Mouse (Mus musculus) midbrain, embryonic 16.5 days (tissue): ENCODE results near the gene Rab7b. TPM values are rescaled to one million over a fixed set of nuclear protein-coding genes. Genes with fewer than 3 reads are reported as not detected.

Source experiments
- ATAC-seq: fragments of 200-750 bp; cut with Nextera tagmentation; 2 replicates; pipeline ENCODE4 v1.8.0; 2017; ENCODE audit warnings: moderate TSS enrichment
- H3K27ac ChIP-seq: fragments of 300-500 bp; sonication (generic); 2 replicates; pipeline ENCODE4 v1.5.1; 2014; ENCODE audit warnings: mild to moderate bottlenecking, low read length, mixed read lengths
- H3K27me3 ChIP-seq: fragments of 300-500 bp; sonication (generic); 2 replicates; pipeline ENCODE4 v1.6.1; 2014; ENCODE audit warnings: low read depth, low read length, mixed read lengths; ENCODE audit not compliant: control insufficient read depth, insufficient read depth
- H3K36me3 ChIP-seq: fragments of 300-500 bp; sonication (generic); 2 replicates; pipeline ENCODE4 v1.6.1; 2014; ENCODE audit warnings: mild to moderate bottlenecking, low read length, moderate library complexity, mixed read lengths; ENCODE audit not compliant: control insufficient read depth, insufficient read depth
- H3K4me1 ChIP-seq: fragments of 300-500 bp; sonication (generic); 2 replicates; pipeline ENCODE4 v1.6.1; 2014; ENCODE audit warnings: mild to moderate bottlenecking, low read length, mixed read lengths; ENCODE audit not compliant: control insufficient read depth, insufficient read depth
- H3K4me2 ChIP-seq: fragments of 300-500 bp; sonication (generic); 2 replicates; pipeline ENCODE4 v1.6.1; 2014; ENCODE audit warnings: mild to moderate bottlenecking, low read length, mixed read lengths
- H3K4me3 ChIP-seq: fragments of 300-500 bp; sonication (generic); 2 replicates; pipeline ENCODE4 v1.5.1; 2014; ENCODE audit warnings: low read depth, mild to moderate bottlenecking, low read length, moderate library complexity, mixed read lengths
- H3K9ac ChIP-seq: fragments of 300-500 bp; sonication (generic); 2 replicates; pipeline ENCODE4 v1.6.1; 2014; ENCODE audit warnings: low read depth, low read length, mixed read lengths
- H3K9me3 ChIP-seq: fragments of 300-500 bp; sonication (generic); replicated peaks from 2 replicates; pipeline ENCODE4 v1.6.1; 2014; ENCODE audit warnings: mild to moderate bottlenecking, low read length, mixed read lengths; ENCODE audit not compliant: control insufficient read depth, poor library complexity, severe bottlenecking
- WGBS: fragments of 180-500 bp; shearing (Covaris S2); extraction: QIAGEN DNeasy Blood & Tissue Kit; methylation state at CpG from one replicate; pipeline ENCODE4 v1.1.7; 2014; 5-methylcytosine and 5-hydroxymethylcytosine counted together
- polyA plus RNA-seq: library from polyadenylated mRNA; unstranded; fragments of >200 nt; fragmentation: Nextera tagmentation; extraction: Ambion mirVana; gene quantifications from 2 replicates; pipeline ENCODE4 v1.2.1, GENCODE M21; 2015

Gene Rab7b
- polyA plus RNA-seq: 0.68 and 0.87 TPM in 2 replicates

DNA sequence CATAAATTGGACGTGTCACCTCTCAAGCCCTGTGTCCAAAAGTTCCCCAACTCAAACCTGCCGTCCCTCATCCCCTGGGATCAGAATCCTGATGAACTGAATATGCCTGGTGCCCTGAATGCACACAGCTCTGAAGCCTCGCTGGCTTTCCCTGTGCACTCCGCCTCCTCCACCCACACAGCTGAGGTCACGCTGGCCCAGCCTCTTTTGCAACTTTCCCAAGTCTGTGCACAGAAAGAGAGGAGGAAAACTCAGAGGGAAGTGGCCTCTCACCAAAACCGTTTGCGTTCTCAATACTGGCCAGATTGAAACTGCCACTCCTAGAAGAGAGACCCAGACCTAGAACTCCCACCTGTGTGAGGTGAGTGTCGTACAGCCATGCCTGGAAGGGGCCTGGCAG lies at the start of gene Rab7b:
Rab7b (plus strand) TSS at position 221 of the 400 bp plus-strand sequence.
- H3K9me3 ChIP-seq: no peaks in the 10 kb centered on the region
- H3K27me3 ChIP-seq: no peaks in the 10 kb centered on the region
- no peak within 1 kb of the TSS for H3K4me2 ChIP-seq
- H3K9ac ChIP-seq: no peak within 1 kb of the TSS
- H3K4me3 ChIP-seq: no peak within 1 kb of the TSS
- H3K27ac ChIP-seq: no peak within 1 kb of the TSS
- H3K4me1 ChIP-seq: no peaks in the 10 kb centered on the region
- WGBS: 61% methylated on average over 8 of the region's 8 CpGs
- ATAC-seq: no peak
- H3K36me3 ChIP-seq: no peaks in the 10 kb centered on the region

DNA sequence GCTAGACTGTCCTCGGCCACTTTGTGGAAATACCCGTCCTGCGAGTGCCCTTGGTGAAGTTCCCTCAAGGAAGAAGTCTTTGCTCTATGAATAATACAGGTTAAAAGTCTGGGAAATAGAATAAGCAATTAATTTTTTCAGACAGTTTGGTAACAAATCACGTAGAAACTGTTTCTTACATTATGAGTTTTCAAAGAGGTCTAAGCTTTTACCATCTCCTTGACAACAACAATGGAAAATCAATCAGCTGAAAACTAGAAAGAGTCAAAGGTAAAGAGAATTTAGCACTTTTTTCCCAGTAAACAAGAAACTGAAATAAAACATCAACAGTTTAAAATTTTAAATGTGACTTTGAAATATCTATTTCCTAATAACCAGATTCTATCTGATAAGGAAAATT lies 48.4 kb upstream of the Rab7b start:
- no peaks in the 10 kb centered on the region for H3K36me3 ChIP-seq
- H3K4me2 ChIP-seq: no peak overlapping the region
- no peak for ATAC-seq

DNA sequence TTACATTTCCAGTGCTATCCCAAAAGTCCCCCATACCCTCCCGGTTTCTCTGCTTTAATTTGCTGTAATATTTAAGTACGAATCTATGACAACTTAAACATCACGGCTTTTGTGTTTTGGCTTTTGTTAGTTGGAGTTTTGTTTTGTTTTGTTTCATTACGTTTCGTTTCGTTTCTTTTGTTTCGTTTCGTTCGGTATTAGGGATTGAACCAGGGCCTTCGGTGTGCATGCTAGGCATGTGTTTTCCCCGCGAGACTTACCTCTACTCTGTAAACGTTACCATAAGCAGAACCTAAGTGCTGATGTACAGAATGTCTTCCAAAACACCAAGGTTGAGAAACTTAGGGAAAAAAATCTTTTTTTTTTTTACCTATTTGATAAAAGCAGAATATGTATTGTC lies 46.9 kb upstream of the Rab7b start:
- ATAC-seq: no peak
- Histone ChIP-seq H3K9me3 (no peaks in the 10 kb centered on the region), H3K4me2 (no peak overlapping the region), H3K36me3 (no peaks in the 10 kb centered on the region), H3K9ac (no peak overlapping the region), H3K27ac (no peak overlapping the region), H3K4me3 (no peak overlapping the region), H3K27me3 (no peaks in the 10 kb centered on the region), H3K4me1 (no peaks in the 10 kb centered on the region)
- WGBS: 92% methylated on average over 13 of the region's 13 CpGs

More for the DNA sequence above, 48.4 kb upstream of the Rab7b start:
- no peak overlapping the region for H3K4me3 ChIP-seq
- 84% methylated on average over 4 of the region's 4 CpGs for WGBS
- H3K4me1 ChIP-seq: no peaks in the 10 kb centered on the region
- no peak overlapping the region for H3K27ac ChIP-seq
- no peaks in the 10 kb centered on the region for H3K27me3 ChIP-seq
- H3K9ac ChIP-seq: no peak overlapping the region
- H3K9me3 ChIP-seq: no peaks in the 10 kb centered on the region

DNA sequence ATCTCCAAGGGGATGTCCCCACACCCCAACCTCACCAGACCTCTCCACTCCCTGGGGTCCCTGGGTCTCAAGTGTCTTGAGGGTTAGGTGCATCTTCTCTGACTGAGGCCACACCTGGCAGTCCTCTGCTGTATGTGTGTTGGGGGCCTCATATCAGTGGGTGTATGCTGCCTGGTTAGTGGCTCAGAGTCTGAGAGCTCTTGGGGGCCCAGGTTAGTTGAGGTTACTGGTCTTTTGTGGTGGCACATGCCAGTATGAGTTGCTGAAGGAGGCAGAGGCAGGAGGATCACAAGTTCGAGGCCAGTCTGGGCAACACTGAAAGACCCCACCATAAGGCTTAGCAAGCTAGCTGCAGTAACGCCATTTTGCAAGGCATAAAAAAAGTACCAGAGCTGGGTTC lies 46.2 kb upstream of the Rab7b start:
- Histone ChIP-seq H3K4me1 (no peaks in the 10 kb centered on the region), H3K4me3 (no peak overlapping the region), H3K9me3 (no peaks in the 10 kb centered on the region), H3K27me3 (no peaks in the 10 kb centered on the region), H3K36me3 (no peaks in the 10 kb centered on the region), H3K4me2 (no peak overlapping the region), H3K9ac (no peak overlapping the region), H3K27ac (no peak overlapping the region)
- 91% methylated on average over 2 of the region's 2 CpGs for WGBS
- no peak for ATAC-seq

DNA sequence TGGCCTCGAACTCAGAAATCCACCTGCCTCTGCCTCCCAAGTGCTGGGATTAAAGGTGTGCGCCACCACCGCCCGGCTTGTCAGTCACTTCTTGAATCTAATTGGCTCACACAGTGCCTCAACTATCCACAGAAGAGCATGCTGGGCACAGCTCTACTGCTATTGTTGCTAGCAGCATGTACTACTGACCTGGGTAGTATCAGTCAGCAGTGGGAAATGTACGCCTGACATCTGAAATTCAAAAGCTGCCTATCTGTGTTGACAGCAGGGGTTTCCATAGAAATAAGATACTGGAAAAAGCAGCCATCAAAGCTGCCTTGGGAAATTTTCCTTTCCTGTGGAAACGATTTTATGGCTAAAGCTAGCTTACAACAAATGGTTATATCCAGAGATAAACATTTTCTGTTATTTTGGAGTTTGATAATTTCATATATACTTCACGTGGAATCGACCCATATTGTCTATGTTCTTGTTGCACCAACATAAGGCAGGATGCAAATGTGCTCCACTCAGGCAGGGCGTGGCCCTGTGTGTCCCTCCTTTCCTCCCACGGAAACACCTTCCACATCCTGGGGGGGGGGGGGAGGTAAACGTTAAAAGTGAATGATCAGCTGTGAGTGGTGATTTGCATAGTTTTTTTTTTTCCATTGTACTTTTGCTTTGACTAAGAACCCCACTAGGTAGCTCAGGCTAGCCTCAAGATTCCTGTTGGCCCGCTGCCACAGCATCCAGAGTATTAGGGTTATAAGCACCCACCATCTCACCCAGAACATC lies 35.6 kb upstream of the Rab7b start:
- no peaks in the 10 kb centered on the region for H3K9me3 ChIP-seq
- no peak overlapping the region for H3K9ac ChIP-seq
- ATAC-seq: no peak
- WGBS: 71% methylated on average over 12 of the region's 12 CpGs
- H3K27me3 ChIP-seq: no peaks in the 10 kb centered on the region
- H3K36me3 ChIP-seq: no peaks in the 10 kb centered on the region
- H3K27ac ChIP-seq: no peak overlapping the region
- peaks cover 7% of the 10 kb centered on the region for H3K4me1 ChIP-seq
- no peak overlapping the region for H3K4me2 ChIP-seq
- H3K4me3 ChIP-seq: no peak overlapping the region

DNA sequence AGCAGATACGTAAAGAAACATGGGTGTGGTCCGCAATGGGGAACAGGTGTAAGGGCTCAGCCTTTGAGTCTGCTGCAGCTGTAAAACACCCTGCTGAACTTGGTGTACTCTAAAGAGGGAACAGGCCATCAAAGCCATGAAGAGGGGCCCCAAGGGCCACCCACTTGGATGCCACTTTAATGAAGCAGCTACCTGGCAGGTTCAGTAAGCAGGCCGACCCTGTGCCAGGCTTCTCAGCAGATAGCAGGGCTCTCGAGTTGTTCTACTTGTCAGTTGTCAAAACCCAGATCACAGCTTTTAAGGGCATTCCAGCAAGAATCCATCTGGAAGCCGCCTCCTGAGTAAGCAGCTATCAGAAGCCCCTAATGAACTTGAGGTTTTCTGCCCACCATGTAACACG lies 32.9 kb upstream of the Rab7b start:
- H3K27me3 ChIP-seq: no peaks in the 10 kb centered on the region
- 87% methylated on average over 6 of the region's 6 CpGs for WGBS
- peaks cover 7% of the 10 kb centered on the region for H3K4me1 ChIP-seq
- ATAC-seq: no peak
- no peak overlapping the region for H3K4me3 ChIP-seq
- no peak overlapping the region for H3K4me2 ChIP-seq
- no peak overlapping the region for H3K9ac ChIP-seq
- no peaks in the 10 kb centered on the region for H3K9me3 ChIP-seq
- no peaks in the 10 kb centered on the region for H3K36me3 ChIP-seq
- H3K27ac ChIP-seq: no peak overlapping the region

DNA sequence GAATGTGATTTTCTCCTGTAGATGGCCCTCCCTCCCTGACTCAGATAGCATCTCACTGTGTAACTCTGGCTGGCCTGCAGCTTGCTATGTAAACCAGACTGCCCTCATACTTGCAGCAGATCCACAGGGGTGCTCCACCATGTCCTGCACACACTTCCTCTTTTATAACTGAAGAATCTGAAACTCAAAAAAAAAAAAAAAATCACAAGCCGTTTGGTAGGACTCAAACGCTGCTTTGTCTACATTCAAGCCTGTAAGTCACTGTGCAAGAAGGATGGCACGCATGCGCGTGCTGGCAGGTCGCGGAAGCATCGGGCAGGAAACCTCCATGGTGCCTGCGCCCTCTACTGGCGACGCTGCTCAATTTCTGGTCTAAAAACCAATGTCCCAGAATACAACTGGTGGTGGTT lies 30.5 kb upstream of the Rab7b start:
- peak overlapping the region; percentile 36 for H3K4me3 ChIP-seq
- peak overlapping the region; percentile 88 for H3K27ac ChIP-seq
- 0% methylated on average over 11 of the region's 11 CpGs for WGBS
- peaks cover 7% of the 10 kb centered on the region for H3K4me1 ChIP-seq
- no peaks in the 10 kb centered on the region for H3K36me3 ChIP-seq
- H3K9ac ChIP-seq: peak overlapping the region; percentile 52
- H3K9me3 ChIP-seq: no peaks in the 10 kb centered on the region
- ATAC-seq: peak; percentile 94
- H3K27me3 ChIP-seq: no peaks in the 10 kb centered on the region
- peak overlapping the region; percentile 59 for H3K4me2 ChIP-seq

DNA sequence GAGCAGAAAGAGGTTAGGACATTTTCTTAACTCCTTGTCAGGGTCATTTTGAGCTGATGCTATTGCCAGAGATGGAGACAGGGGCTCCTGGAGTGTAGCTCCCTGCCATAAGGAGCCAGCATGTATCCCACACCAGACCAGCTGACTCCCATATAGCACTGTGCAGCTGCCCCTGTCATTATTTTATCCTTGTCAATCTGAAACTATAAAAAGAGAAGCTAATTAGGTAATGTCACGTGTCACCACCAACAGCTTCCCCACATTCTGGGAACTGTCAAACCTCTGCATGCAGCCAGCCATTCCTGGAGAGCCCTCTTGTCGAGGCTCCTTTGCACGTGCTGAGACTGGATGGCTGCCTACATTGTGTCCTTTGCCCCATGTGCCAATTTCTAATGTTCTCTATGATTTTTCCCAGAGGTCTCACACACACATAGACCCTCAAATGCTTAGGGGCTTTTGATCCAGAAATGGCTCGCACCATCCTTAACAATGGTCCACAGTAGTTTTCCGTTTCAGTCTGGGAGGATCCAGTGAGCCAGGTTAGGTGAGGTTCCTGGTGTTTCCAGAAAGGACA lies 28.9 kb upstream of the Rab7b start:
- 66% methylated on average over 5 of the region's 5 CpGs for WGBS
- Histone ChIP-seq H3K4me2 (no peak overlapping the region), H3K36me3 (no peaks in the 10 kb centered on the region), H3K4me3 (no peak overlapping the region), H3K9ac (no peak overlapping the region), H3K27ac (no peak overlapping the region), H3K9me3 (no peaks in the 10 kb centered on the region), H3K4me1 (peaks cover 7% of the 10 kb centered on the region), H3K27me3 (no peaks in the 10 kb centered on the region)
- no peak for ATAC-seq

DNA sequence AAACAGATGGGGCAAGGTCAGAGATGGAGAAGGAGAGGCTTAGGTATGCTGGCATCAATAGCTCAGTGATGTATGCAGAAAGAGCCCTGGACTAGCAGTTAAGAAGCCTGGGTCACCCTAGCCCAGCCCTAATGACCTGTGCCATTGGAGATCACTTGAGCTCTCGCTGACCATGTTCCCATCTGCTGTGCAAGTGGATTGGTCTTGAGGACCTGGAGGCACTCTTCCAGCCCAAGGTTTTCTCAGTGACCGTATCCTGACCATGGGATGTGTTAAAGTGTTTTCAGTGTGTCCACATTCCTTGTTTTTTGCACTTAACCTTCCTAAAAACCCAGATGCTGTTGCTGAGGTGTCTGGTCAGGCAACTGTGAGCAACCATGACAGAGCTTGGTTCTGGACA lies 28.2 kb upstream of the Rab7b start:
- no peak for ATAC-seq

More for the DNA sequence above, 28.2 kb upstream of the Rab7b start:
- H3K9ac ChIP-seq: no peak overlapping the region
- H3K4me2 ChIP-seq: no peak overlapping the region
- H3K27me3 ChIP-seq: no peaks in the 10 kb centered on the region
- no peaks in the 10 kb centered on the region for H3K36me3 ChIP-seq
- no peak overlapping the region for H3K4me3 ChIP-seq
- 84% methylated on average over 2 of the region's 2 CpGs for WGBS
- H3K4me1 ChIP-seq: peaks cover 7% of the 10 kb centered on the region
- H3K27ac ChIP-seq: no peak overlapping the region
- H3K9me3 ChIP-seq: no peaks in the 10 kb centered on the region
